Mouse (Mus musculus) neural tube, embryonic 11.5 days (tissue): ENCODE data around the gene Vangl2. TPM values are rescaled to one million over a fixed set of nuclear protein-coding genes. Genes with fewer than 3 reads are reported as not detected.

Source experiments
- polyA plus RNA-seq: library from polyadenylated mRNA; unstranded; fragments of >200 nt; fragmentation: Nextera tagmentation; extraction: Ambion mirVana; gene quantifications from 2 replicates; pipeline ENCODE4 v1.2.1, GENCODE M21; 2014

Vangl2 gene
- polyA plus RNA-seq, 1 experiment from 2014 or later, result 69.0 TPM

Other genes starting within 250 kb of the Vangl2 start
- gene Cd84, start 188.7 kb downstream of the Vangl2 start, polyA plus RNA-seq, result 0.59 and 1.2 TPM in 2 replicates
- gene Gm10521, start 132.8 kb downstream of the Vangl2 start, polyA plus RNA-seq, result not detected in 2 replicates
- gene Slamf6, start 110.9 kb downstream of the Vangl2 start, polyA plus RNA-seq, result 0.23 TPM in 1 of 2 replicates, not detected in the other
- gene Nhlh1, start 29.1 kb upstream of the Vangl2 start, polyA plus RNA-seq, result 13.8 and 15.7 TPM in 2 replicates
- gene Copa, start 54.1 kb upstream of the Vangl2 start, polyA plus RNA-seq, result 219 and 225 TPM in 2 replicates
- gene Ncstn, start 54.4 kb upstream of the Vangl2 start, polyA plus RNA-seq, result 122 and 132 TPM in 2 replicates
- 182 and 185 TPM in 2 replicates for gene Pex19, start 98.3 kb upstream of the Vangl2 start, polyA plus RNA-seq
- gene Dcaf8, start 119.6 kb upstream of the Vangl2 start, polyA plus RNA-seq, result 105 and 113 TPM in 2 replicates
- gene Pea15a, start 178.4 kb upstream of the Vangl2 start, polyA plus RNA-seq, result 249 and 272 TPM in 2 replicates
- gene Casq1, start 191.4 kb upstream of the Vangl2 start, polyA plus RNA-seq, result 2.2 and 2.5 TPM in 2 replicates
- gene Atp1a4, start 230.0 kb upstream of the Vangl2 start, polyA plus RNA-seq, result not detected in 2 replicates
- 121 and 142 TPM in 2 replicates for gene Igsf8, start 233.2 kb upstream of the Vangl2 start, polyA plus RNA-seq